Mouse (Mus musculus) limb, embryonic 14.5 days (tissue): Measurements from ENCODE around the gene Gm20481. TPM values are rescaled to one million over a fixed set of nuclear protein-coding genes. Genes with fewer than 3 reads are reported as not detected.
"Not testable (repeated sequence)": the region's sequence is repeated elsewhere in the genome, so short reads cannot be mapped to it uniquely, and the experiment has no call there.

Source experiments
- ATAC-seq: fragments of 200-750 bp; cut with Nextera tagmentation; 2 replicates; pipeline ENCODE4 v1.8.0; 2017; ENCODE audit warnings: low read depth, moderate number of reproducible peaks, moderate TSS enrichment; ENCODE audit not compliant: low FRiP score
- DNase-seq: peaks from one replicate; pipeline ENCODE4 v3.0.0-alpha.2; 2015; ENCODE audit warnings: low spot score
- H3K27ac ChIP-seq: fragments of 300-500 bp; sonication (generic); replicated peaks from 2 replicates; pipeline ENCODE4 v1.5.1; 2014; ENCODE audit warnings: low read depth, mild to moderate bottlenecking, low read length, moderate library complexity, mixed read lengths
- H3K27me3 ChIP-seq: fragments of 300-500 bp; sonication (generic); 2 replicates; pipeline ENCODE4 v1.6.1; 2014; ENCODE audit warnings: low read length, mixed read lengths; ENCODE audit not compliant: control insufficient read depth, insufficient read depth
- H3K36me3 ChIP-seq: fragments of 300-500 bp; sonication (generic); 2 replicates; pipeline ENCODE4 v1.6.1; 2014; ENCODE audit warnings: mild to moderate bottlenecking, low read length, moderate library complexity, mixed read lengths; ENCODE audit not compliant: control insufficient read depth, insufficient read depth
- H3K4me1 ChIP-seq: fragments of 300-500 bp; sonication (generic); 2 replicates; pipeline ENCODE4 v1.6.1; 2014; ENCODE audit warnings: antibody characterized with exemption, low read length, mixed read lengths; ENCODE audit not compliant: control insufficient read depth, insufficient read depth
- H3K4me2 ChIP-seq: fragments of 300-500 bp; sonication (generic); replicated peaks from 2 replicates; pipeline ENCODE4 v1.6.1; 2014; ENCODE audit warnings: low read depth, mild to moderate bottlenecking, low read length, moderate library complexity; ENCODE audit not compliant: severe bottlenecking
- H3K4me3 ChIP-seq: fragments of 300-500 bp; sonication (generic); replicated peaks from 2 replicates; pipeline ENCODE4 v1.5.1; 2014; ENCODE audit warnings: low read length
- H3K9ac ChIP-seq: fragments of 300-500 bp; sonication (generic); 2 replicates; pipeline ENCODE4 v1.6.1; 2014; ENCODE audit warnings: mild to moderate bottlenecking, low read depth, low read length, moderate library complexity; ENCODE audit not compliant: severe bottlenecking
- H3K9me3 ChIP-seq: fragments of 300-500 bp; sonication (generic); 2 replicates; pipeline ENCODE4 v1.6.1; 2016; ENCODE audit warnings: low read length; ENCODE audit not compliant: control insufficient read depth
- POLR2A ChIP-seq: fragments of 200-500 bp; IDR thresholded peaks from 2 replicates; pipeline ENCODE4 v1.8.0; 2012; ENCODE audit warnings: inconsistent platforms, mild to moderate bottlenecking, moderate library complexity, borderline replicate concordance; ENCODE audit not compliant: insufficient read depth, insufficient read length; ENCODE audit errors: extremely low read depth
- WGBS: fragments of 180-500 bp; shearing (Covaris S2); extraction: QIAGEN DNeasy Blood & Tissue Kit; methylation state at CpG from one replicate; pipeline ENCODE4 v1.1.7; 2014; 5-methylcytosine and 5-hydroxymethylcytosine counted together
- polyA plus RNA-seq, 2 experiments: library from polyadenylated mRNA; depleted of rRNA in 1 of 2; stranded (reverse) in 1 of 2; unstranded in 1 of 2; fragments of >200 nt; fragmentation: Nextera tagmentation in 1 of 2; extraction: Ambion mirVana in 1 of 2; gene quantifications; 2 replicates each; pipeline versions ENCODE4 v1.2.1 to v1.2.3; 2012 to 2014

Gm20481 gene
- polyA plus RNA-seq (2012; rRNA removed) (not detected in 2 replicates), polyA plus RNA-seq (2014; fragmentation: Nextera tagmentation; extraction: Ambion mirVana) (not detected in 2 replicates)

GRCm38 (mm10) chr17:34969822-34970221 lies at the start of gene Gm20481:
Gene Gm20481 (plus strand): TSS chr17:34969912.
- not testable (repeated sequence) for DNase-seq, ATAC-seq, H3K27ac ChIP-seq, H3K27me3 ChIP-seq, H3K9ac ChIP-seq, H3K4me1 ChIP-seq, H3K36me3 ChIP-seq, H3K9me3 ChIP-seq, H3K4me2 ChIP-seq, H3K4me3 ChIP-seq
- WGBS, result 73% methylated on average over 6 of the region's 11 CpGs

DNA sequence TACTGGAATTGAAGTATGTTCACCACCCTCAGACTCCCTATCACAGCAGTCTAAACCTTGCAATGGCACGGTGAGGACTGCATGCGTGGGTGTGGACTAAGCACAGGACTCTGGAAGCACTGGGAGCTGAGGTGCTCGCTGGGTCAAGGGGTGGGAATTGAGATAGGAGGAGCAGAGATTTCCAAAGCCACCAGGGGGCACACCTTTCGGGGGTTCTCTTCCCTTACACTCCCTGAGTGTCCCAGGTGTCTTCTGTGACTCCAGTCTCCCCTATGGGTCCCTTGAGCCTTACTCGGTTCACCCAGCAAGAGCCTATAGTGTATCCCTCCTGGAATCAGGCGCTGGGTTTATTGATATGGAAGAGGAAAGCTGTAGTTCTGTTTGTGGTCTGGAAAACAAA lies 46.8 kb upstream of the Gm20481 start:
- H3K9me3 ChIP-seq, result no peaks in the 10 kb centered on the region
- no peak for DNase-seq

GRCm38 (mm10) chr17:34924258-34924657 lies 45.5 kb upstream of the Gm20481 start:
- ATAC-seq (no peak), DNase-seq (no peak)
- TF ChIP-seq POLR2A, result no peak
- Histone ChIP-seq H3K4me3 (no peak overlapping the region), H3K4me1 (no peaks in the 10 kb centered on the region; the same call in 1 of the 2 replicates), H3K27ac (no peak overlapping the region), H3K27me3 (no peaks in the 10 kb centered on the region), H3K9ac (no peak overlapping the region), H3K9me3 (no peaks in the 10 kb centered on the region), H3K4me2 (no peak overlapping the region), H3K36me3 (no peaks in the 10 kb centered on the region)
- WGBS, result 72% methylated on average over 5 of the region's 5 CpGs

More for the DNA sequence above, 46.8 kb upstream of the Gm20481 start:
- no peak for ATAC-seq
- Histone ChIP-seq H3K4me2 (no peak overlapping the region), H3K36me3 (no peaks in the 10 kb centered on the region), H3K9ac (no peak overlapping the region), H3K4me3 (no peak overlapping the region), H3K27me3 (no peaks in the 10 kb centered on the region), H3K27ac (no peak overlapping the region), H3K4me1 (no peaks in the 10 kb centered on the region; the same call in 1 of the 2 replicates)
- WGBS, result 47% methylated on average over 6 of the region's 6 CpGs
- TF ChIP-seq POLR2A, result no peak

GRCm38 (mm10) chr17:34927306-34928019 lies 42.2 kb upstream of the Gm20481 start:
- Histone ChIP-seq H3K4me3 (no peak overlapping the region), H3K4me1 (peaks cover 5% of the 10 kb centered on the region), H3K27me3 (no peaks in the 10 kb centered on the region), H3K9ac (no peak overlapping the region), H3K9me3 (no peaks in the 10 kb centered on the region), H3K27ac (no peak overlapping the region), H3K36me3 (no peaks in the 10 kb centered on the region), H3K4me2 (no peak overlapping the region)
- 84% methylated on average over 18 of the region's 18 CpGs for WGBS
- no peak for TF ChIP-seq POLR2A
- DNase-seq (no peak), ATAC-seq (no peak)

GRCm38 (mm10) chr17:34928841-34929240 lies 40.9 kb upstream of the Gm20481 start:
- Histone ChIP-seq H3K4me2 (no peak overlapping the region), H3K36me3 (no peaks in the 10 kb centered on the region), H3K9ac (no peak overlapping the region), H3K4me1 (peaks cover 5% of the 10 kb centered on the region), H3K9me3 (no peaks in the 10 kb centered on the region), H3K27me3 (no peaks in the 10 kb centered on the region), H3K27ac (no peak overlapping the region), H3K4me3 (no peak overlapping the region)
- 66% methylated on average over 4 of the region's 4 CpGs for WGBS
- no peak for ATAC-seq
- no peak for TF ChIP-seq POLR2A
- DNase-seq, result no peak
